Mouse (Mus musculus) megakaryocyte, embryonic 14.5 days (primary cell): ENCODE measurements around the gene Ms4a4d.
"Not testable (repeated sequence)": the region's sequence is repeated elsewhere in the genome, so short reads cannot be mapped to it uniquely, and the experiment has no call there.

Experiments
- FLI1 ChIP-seq: IDR thresholded peaks from 2 replicates; pipeline ENCODE4 v1.6.1; 2012; ENCODE audit warnings: low read length, inconsistent platforms, mixed read lengths
- GATA1 ChIP-seq: IDR thresholded peaks from 3 replicates; pipeline ENCODE4 v1.6.1; 2012; ENCODE audit warnings: mixed read lengths, low read length, inconsistent platforms, borderline replicate concordance

GRCm38 (mm10) chr19:11544383-11544782 lies 7.8 kb downstream of the Ms4a4d start:
- TF ChIP-seq GATA1, FLI1: not testable (repeated sequence)
